Mouse (Mus musculus) forebrain, embryonic 16.5 days (tissue): Measurements from ENCODE around the gene Fam114a1. TPM values are rescaled to one million over a fixed set of nuclear protein-coding genes. Genes with fewer than 3 reads are reported as not detected.

Experiments
- ATAC-seq: fragments of 200-750 bp; cut with Nextera tagmentation; 2 replicates; pipeline ENCODE4 v1.8.0; 2017; ENCODE audit warnings: mild to moderate bottlenecking, moderate library complexity
- H3K27ac ChIP-seq: fragments of 300-500 bp; sonication (generic); 2 replicates; pipeline ENCODE4 v1.5.1; 2014; ENCODE audit warnings: low read length, control low read depth
- H3K27me3 ChIP-seq: fragments of 300-500 bp; sonication (generic); replicated peaks from 2 replicates; pipeline ENCODE4 v1.6.1; 2014; ENCODE audit warnings: low read length; ENCODE audit not compliant: control insufficient read depth, insufficient read depth
- H3K36me3 ChIP-seq: fragments of 300-500 bp; sonication (generic); 2 replicates; pipeline ENCODE4 v1.6.1; 2014; ENCODE audit not compliant: control insufficient read depth, insufficient read depth
- H3K4me1 ChIP-seq: fragments of 300-500 bp; sonication (generic); replicated peaks from 2 replicates; pipeline ENCODE4 v1.6.1; 2014; ENCODE audit warnings: low read length; ENCODE audit not compliant: control insufficient read depth, insufficient read depth
- H3K4me2 ChIP-seq: fragments of 300-500 bp; sonication (generic); 2 replicates; pipeline ENCODE4 v1.6.1; 2014; ENCODE audit warnings: mild to moderate bottlenecking, low read length, control low read depth
- H3K4me3 ChIP-seq: fragments of 300-500 bp; sonication (generic); replicated peaks from 2 replicates; pipeline ENCODE4 v1.5.1; 2014; ENCODE audit warnings: mild to moderate bottlenecking, low read length, control low read depth
- H3K9ac ChIP-seq: fragments of 300-500 bp; sonication (generic); replicated peaks from 2 replicates; pipeline ENCODE4 v1.6.1; 2014; ENCODE audit warnings: low read depth, low read length, control low read depth
- H3K9me3 ChIP-seq: fragments of 300-500 bp; sonication (generic); 2 replicates; pipeline ENCODE4 v1.6.1; 2016; ENCODE audit warnings: low read length; ENCODE audit not compliant: control insufficient read depth
- WGBS: fragments of 180-500 bp; shearing (Covaris S2); extraction: QIAGEN DNeasy Blood & Tissue Kit; methylation state at CpG from one replicate; pipeline ENCODE4 v1.1.7; 2014; 5-methylcytosine and 5-hydroxymethylcytosine counted together
- polyA plus RNA-seq: library from polyadenylated mRNA; unstranded; fragments of >200 nt; fragmentation: Nextera tagmentation; extraction: Ambion mirVana; gene quantifications from 2 replicates; pipeline ENCODE4 v1.2.1, GENCODE M21; 2015

Gene Fam114a1
- polyA plus RNA-seq, 1 experiment from 2014 or later = 6.7 TPM

GRCm38 (mm10) chr5:65045642-65046370 is 75.9 kb downstream of the Fam114a1 start:
- 43% methylated on average over 6 of the region's 6 CpGs for WGBS
- peak overlapping the region; percentile 90 for H3K27ac ChIP-seq
- peak; percentile 73 for ATAC-seq
- H3K4me2 ChIP-seq = no peak overlapping the region
- H3K36me3 ChIP-seq = no peaks in the 10 kb centered on the region
- no peak overlapping the region for H3K4me3 ChIP-seq
- H3K4me1 ChIP-seq = peaks cover 19% of the 10 kb centered on the region
- H3K9me3 ChIP-seq = 0 out of 2 replicates have a peak, but pooled peaks cover 2% of the 10 kb centered on the region
- H3K27me3 ChIP-seq = no peaks in the 10 kb centered on the region
- H3K9ac ChIP-seq = no peak overlapping the region

- peak; percentile 61 for ATAC-seq
- H3K9me3 ChIP-seq = 0 out of 2 replicates have a peak, but pooled peaks cover 2% of the 10 kb centered on the region
- WGBS = 46% methylated on average over 12 of the region's 12 CpGs
- no peaks in the 10 kb centered on the region for H3K27me3 ChIP-seq
- no peak overlapping the region for H3K9ac ChIP-seq
- peaks cover 19% of the 10 kb centered on the region for H3K4me1 ChIP-seq
- peak overlapping the region; percentile 25; the same call in 1 of the 2 replicates for H3K4me2 ChIP-seq
- no peaks in the 10 kb centered on the region for H3K36me3 ChIP-seq
- peak overlapping the region; percentile 78 for H3K27ac ChIP-seq
- no peak overlapping the region for H3K4me3 ChIP-seq
These were observed 76.8 kb downstream of the Fam114a1 start for GRCm38 (mm10) chr5:65046442-65047284.

GRCm38 (mm10) chr5:65047285-65047855 is 77.5 kb downstream of the Fam114a1 start:
- Histone ChIP-seq H3K9me3 (0 out of 2 replicates have a peak, but pooled peaks cover 2% of the 10 kb centered on the region), H3K36me3 (no peaks in the 10 kb centered on the region), H3K4me3 (no peak overlapping the region), H3K9ac (no peak overlapping the region), H3K27me3 (no peaks in the 10 kb centered on the region), H3K4me2 (no peak overlapping the region), H3K27ac (peak overlapping the region; percentile 75), H3K4me1 (peaks cover 19% of the 10 kb centered on the region)
- ATAC-seq = 0 out of 2 replicates have a peak, but pooled peaks have one; percentile 16
- 38% methylated on average over 12 of the region's 12 CpGs for WGBS

DNA sequence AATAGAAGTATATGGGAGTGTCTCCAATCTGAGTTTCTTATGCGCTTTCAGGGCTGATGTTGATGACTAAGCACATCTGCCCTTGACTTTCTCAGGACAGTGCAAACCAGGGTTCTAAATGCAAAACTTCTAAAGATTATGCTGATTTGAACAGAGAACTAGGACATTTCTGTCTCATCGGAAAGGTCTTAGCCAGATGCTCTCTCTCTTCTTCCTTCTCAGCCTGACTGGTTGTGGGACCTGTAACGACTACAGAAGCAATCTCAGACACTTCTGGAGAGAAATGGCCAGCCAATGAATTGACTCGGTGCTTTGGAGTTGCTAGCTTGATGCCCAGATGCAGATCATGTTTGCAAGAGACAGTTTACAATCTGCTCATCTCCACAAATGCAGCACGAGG is 80.0 kb downstream of the Fam114a1 start:
- peaks cover 19% of the 10 kb centered on the region for H3K4me1 ChIP-seq
- no peak overlapping the region for H3K4me3 ChIP-seq
- no peak overlapping the region for H3K27ac ChIP-seq
- H3K9ac ChIP-seq = no peak overlapping the region
- H3K36me3 ChIP-seq = no peaks in the 10 kb centered on the region
- no peak overlapping the region for H3K4me2 ChIP-seq
- H3K9me3 ChIP-seq = 0 out of 2 replicates have a peak, but pooled peaks cover 2% of the 10 kb centered on the region
- 53% methylated on average over 5 of the region's 5 CpGs for WGBS
- ATAC-seq = no peak
- no peaks in the 10 kb centered on the region for H3K27me3 ChIP-seq

DNA sequence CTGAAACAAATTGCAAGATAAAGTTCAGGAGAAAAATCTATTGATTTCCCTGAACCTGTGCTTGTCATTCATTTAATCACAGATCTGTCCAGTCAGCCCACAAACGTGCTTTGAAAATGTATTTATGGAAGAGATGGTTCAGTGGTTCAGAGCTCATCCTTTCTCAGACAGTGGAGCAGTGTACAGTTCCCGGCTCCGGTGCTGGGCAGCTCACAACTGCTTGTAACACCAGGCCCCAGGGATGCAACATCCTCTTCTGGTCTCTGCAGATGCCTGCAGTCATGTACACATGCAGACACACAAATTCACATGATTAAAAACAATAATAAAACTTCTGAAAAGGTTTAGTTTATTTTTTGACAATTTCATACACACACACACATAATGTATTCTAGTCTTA is 81.6 kb downstream of the Fam114a1 start:
- Histone ChIP-seq H3K4me1 (peaks cover 10% of the 10 kb centered on the region), H3K36me3 (no peaks in the 10 kb centered on the region), H3K4me3 (no peak overlapping the region), H3K27ac (no peak overlapping the region), H3K9me3 (0 out of 2 replicates have a peak, but pooled peaks cover 2% of the 10 kb centered on the region), H3K9ac (no peak overlapping the region), H3K27me3 (no peaks in the 10 kb centered on the region), H3K4me2 (no peak overlapping the region)
- no peak for ATAC-seq
- WGBS = 72% methylated on average over 3 of the region's 3 CpGs

DNA sequence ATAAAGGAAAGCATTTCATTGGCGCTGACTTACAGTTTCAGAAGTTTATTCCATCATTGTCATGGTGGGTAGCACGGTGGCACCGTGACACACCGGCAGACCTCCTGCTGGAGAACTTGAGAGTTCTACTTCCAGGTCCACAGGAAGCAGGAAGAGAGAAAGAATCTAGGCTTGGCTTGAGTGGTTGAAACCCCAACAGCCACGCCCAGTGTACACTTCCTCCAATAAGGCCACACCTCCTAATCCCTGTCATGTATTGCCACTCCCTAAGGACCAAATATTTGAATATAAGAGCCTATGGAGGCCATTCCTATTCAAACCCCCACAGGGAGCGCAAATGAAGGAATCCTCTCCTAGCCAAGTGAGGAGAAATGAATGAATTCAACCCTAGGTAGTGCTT is 87.7 kb downstream of the Fam114a1 start:
- WGBS = 94% methylated on average over 6 of the region's 6 CpGs
- no peak overlapping the region for H3K4me3 ChIP-seq
- no peak for ATAC-seq
- no peaks in the 10 kb centered on the region for H3K36me3 ChIP-seq
- H3K27ac ChIP-seq = no peak overlapping the region
- no peaks in the 10 kb centered on the region for H3K4me1 ChIP-seq
- no peaks in the 10 kb centered on the region for H3K9me3 ChIP-seq
- no peak overlapping the region for H3K9ac ChIP-seq
- no peaks in the 10 kb centered on the region for H3K27me3 ChIP-seq
- H3K4me2 ChIP-seq = no peak overlapping the region

- Histone ChIP-seq H3K27me3 (no peaks in the 10 kb centered on the region), H3K4me3 (no peak overlapping the region), H3K9me3 (no peaks in the 10 kb centered on the region), H3K9ac (no peak overlapping the region), H3K36me3 (no peaks in the 10 kb centered on the region), H3K4me1 (no peaks in the 10 kb centered on the region), H3K27ac (no peak overlapping the region), H3K4me2 (no peak overlapping the region)
- ATAC-seq = no peak
- 65% methylated on average over 2 of the region's 2 CpGs for WGBS
These were observed 89.9 kb downstream of the Fam114a1 start for GRCm38 (mm10) chr5:65059806-65060205.

DNA sequence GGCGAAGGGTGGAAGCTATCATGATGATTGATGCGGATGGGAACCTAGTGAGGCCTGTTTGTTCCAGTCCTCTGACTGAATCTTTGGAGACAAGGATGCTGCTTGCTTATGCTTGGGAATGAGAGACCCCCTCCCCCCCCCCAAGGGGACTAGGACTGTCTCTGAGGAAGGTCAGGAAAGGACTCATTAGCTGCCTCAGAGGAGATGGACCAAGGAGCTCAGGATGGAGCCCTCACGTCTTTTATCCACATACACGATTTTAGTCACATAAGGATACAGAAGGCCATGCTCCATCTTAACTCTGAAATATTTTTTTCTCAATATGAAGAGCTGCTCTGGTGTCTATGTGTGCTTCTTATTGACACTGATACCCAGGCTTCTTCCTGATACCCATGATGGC is 92.4 kb downstream of the Fam114a1 start:
- ATAC-seq = no peak

GRCm38 (mm10) chr5:65063266-65063665 is 93.4 kb downstream of the Fam114a1 start:
- no peak overlapping the region for H3K9ac ChIP-seq
- WGBS = 66% methylated on average over 2 of the region's 2 CpGs
- no peak overlapping the region for H3K4me3 ChIP-seq
- H3K27me3 ChIP-seq = no peaks in the 10 kb centered on the region
- no peaks in the 10 kb centered on the region for H3K9me3 ChIP-seq
- H3K36me3 ChIP-seq = no peaks in the 10 kb centered on the region
- no peak overlapping the region for H3K4me2 ChIP-seq
- no peak for ATAC-seq
- H3K27ac ChIP-seq = no peak overlapping the region
- H3K4me1 ChIP-seq = no peaks in the 10 kb centered on the region

More for the DNA sequence above, 92.4 kb downstream of the Fam114a1 start:
- Histone ChIP-seq H3K27me3 (no peaks in the 10 kb centered on the region), H3K4me2 (no peak overlapping the region), H3K9me3 (no peaks in the 10 kb centered on the region), H3K4me1 (no peaks in the 10 kb centered on the region), H3K9ac (no peak overlapping the region), H3K27ac (no peak overlapping the region), H3K36me3 (no peaks in the 10 kb centered on the region), H3K4me3 (no peak overlapping the region)
- WGBS = 91% methylated on average over 4 of the region's 4 CpGs
